Mouse (Mus musculus): ENCODE data around the gene Slc45a3. TPM values are rescaled to one million over a fixed set of nuclear protein-coding genes. Genes with fewer than 3 reads are reported as not detected.

The Slc45a3 gene
- total RNA-seq, 2 experiments from 2014 or later, result 0.41 to 0.64 TPM

DNA sequence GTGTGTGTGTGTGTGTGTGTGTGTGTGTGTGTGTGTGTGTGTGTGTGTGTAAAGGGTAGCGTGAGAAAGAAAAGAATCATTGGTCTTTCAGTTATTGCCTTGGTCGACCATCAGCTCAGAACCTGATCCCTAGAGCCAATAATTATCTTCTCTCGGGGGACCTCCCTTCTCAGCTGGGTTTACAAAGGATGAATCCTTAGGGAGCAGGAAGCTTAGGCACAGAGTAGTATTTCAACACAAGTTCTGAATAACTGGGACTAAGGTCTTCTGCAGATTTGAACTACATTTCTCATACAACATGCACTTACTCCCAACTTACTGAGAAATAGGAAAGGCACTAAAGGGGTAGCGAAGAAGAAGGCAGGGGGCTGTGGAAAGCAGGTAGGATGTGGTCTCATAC is 26.7 kb downstream of the Slc45a3 start:
- no peak overlapping the region for H3K4me3 ChIP-seq
- no peak for DNase-seq (ENCODE audit: low spot score in 2 of 2)
- no peak for TF ChIP-seq CTCF (conservative IDR thresholded peaks at IDR 0.05)
- H3K27ac ChIP-seq, result no peak overlapping the region

DNA sequence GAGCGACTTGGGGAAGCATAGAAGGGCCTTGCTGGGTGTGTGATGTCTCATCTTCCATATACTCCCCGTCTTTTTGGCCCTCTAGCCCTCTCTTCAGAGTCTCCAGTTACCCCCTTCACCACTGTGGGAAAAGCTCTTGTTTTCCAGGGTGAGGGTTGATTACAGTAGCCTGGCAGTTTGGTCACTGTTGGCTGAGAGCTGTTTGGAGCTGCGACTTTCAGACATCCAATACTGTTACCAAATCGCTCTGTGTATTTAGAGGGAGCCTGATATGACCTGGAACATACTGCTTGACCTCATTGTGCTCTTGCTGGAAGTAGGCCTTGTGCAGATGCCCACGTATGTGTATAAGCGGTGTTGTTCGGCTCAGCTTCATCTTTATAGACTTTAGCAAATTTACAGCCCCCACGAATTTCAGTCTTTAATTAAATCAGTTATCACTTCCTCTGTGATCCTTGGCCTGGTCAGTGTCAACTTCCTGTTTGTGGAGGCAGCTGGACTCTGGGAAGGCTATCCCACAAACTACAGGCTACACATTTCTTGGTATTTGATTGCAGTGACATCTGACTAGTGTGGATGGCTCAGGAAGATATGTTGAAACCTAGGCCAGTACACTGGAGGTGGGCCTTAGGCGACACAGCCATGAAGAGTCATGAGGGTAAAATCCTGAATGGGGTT is 27.5 kb downstream of the Slc45a3 start:
- no peak for TF ChIP-seq CTCF (conservative IDR thresholded peaks at IDR 0.05)
- Histone ChIP-seq H3K4me3 (no peak overlapping the region), H3K27ac (no peak overlapping the region)
- DNase-seq (ENCODE audit: low spot score in 2 of 2), result no peak

DNA sequence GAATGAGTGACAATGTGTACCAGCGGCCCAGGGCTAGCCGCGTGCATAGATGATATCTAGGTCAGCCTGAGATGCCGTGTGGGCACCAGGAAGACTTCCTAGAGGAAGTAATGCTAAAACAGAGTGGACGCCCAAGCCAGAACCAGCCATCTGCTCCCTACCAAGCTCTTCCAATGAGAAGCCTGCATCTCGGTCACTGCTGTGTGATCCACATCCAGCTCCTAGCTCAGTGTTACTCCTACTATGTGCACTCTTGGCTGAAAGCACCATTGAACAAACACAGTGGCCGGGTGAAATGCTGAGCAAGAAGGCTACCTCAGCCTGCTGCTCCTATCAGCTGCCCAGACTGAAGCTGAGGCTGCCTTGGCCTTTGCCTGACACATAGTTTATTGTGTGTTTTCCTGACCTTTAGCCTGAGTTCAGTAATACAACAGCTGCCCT is 29.8 kb downstream of the Slc45a3 start:
- no peak overlapping the region for H3K4me3 ChIP-seq

DNA sequence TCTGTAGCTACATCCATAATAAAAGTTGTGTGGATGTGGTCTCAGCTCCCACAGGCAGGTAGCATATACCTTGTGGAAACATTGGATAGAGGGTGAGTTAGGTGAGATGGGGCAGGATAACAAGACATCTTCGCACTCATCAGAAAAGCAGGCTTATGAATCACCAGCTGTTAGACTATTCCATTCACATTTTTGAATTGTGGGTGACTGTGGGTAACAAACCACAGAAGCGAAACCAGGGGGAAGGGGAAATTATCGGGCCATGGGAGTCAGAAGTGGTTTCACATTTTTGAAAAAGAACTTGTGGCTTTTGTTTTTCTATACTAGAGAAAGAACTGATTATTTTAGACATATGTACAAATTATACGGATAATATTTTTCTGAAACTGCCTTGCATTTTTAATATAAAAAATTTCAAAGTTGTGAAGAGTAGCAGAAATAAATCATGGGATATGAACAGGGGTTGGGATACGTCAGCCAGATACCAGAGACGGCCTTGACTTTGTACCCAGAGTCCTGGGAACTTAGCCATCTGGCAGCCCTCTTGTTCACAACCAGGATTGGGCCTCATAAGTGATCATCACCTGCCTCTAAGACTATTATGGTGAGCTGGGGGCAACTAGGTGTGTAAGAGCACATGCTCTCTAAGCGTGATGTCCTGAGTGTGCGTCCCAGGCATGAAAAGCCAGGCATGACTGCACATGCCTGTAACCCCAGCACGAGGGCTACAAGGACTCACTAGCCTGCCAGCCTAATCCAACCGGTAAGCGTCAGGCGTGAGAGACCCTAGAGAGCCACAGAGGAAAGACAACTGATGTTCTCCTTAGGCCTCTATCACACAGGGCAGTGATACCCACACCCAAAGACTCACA is 30.6 kb downstream of the Slc45a3 start:
- DNase-seq (ENCODE audit: low spot score in 2 of 2), result no peak
- no peak for TF ChIP-seq CTCF (conservative IDR thresholded peaks at IDR 0.05)
- H3K27ac ChIP-seq, result no peak overlapping the region
- H3K4me3 ChIP-seq, result no peak overlapping the region

More for the DNA sequence above, 29.8 kb downstream of the Slc45a3 start:
- no peak for DNase-seq (ENCODE audit: low spot score in 2 of 2)
- no peak overlapping the region for H3K27ac ChIP-seq
- TF ChIP-seq CTCF (conservative IDR thresholded peaks at IDR 0.05), result no peak

DNA sequence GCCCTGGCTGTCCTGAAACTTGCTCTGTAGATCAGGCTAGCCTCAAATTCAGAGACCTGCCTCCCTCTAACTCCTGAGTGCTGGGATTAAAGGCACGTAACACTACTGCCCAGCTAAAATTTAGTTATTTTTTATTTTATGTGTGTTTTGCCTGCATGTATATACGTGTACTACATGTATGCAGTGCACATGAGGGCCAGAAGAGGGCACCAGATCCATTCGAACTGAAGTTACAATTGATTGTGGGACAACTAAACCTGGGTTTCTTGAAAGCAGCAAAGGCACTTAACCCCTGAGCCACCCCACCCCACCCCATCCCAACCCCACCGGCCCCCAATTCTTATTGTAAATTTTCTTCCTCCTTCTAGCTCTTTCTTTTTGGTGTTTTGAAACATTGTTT is 32.3 kb downstream of the Slc45a3 start:
- peak; percentile 89 for TF ChIP-seq CTCF (conservative IDR thresholded peaks at IDR 0.05)
- Histone ChIP-seq H3K27ac (no peak overlapping the region), H3K4me3 (no peak overlapping the region)
- DNase-seq (ENCODE audit: low spot score in 2 of 2), result peak in 1 of 2 experiments; percentile 64

DNA sequence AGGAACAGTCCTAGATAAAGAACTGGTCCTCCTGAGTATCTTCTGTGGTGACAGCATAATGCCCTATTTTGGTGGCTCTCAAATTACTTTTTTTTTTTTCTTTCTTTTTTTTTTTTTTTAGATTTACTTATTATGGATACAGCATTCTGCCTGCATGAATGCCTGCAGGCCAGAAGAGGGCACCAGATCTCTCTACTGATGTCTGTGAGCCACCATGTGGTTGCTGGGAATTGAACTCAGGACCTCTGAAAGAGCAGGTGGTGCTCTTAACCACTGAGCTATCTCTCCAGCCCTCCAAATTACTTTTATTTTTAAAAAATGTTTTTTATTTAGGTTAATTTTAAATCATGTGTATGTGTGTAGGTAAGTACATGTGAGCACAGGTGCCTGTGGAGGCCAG is 37.7 kb downstream of the Slc45a3 start:
- no peak overlapping the region for H3K4me3 ChIP-seq
- H3K27ac ChIP-seq, result no peak overlapping the region
- peak; percentile 73 for TF ChIP-seq CTCF (conservative IDR thresholded peaks at IDR 0.05)
- DNase-seq (ENCODE audit: low spot score in 2 of 2), result no peak

DNA sequence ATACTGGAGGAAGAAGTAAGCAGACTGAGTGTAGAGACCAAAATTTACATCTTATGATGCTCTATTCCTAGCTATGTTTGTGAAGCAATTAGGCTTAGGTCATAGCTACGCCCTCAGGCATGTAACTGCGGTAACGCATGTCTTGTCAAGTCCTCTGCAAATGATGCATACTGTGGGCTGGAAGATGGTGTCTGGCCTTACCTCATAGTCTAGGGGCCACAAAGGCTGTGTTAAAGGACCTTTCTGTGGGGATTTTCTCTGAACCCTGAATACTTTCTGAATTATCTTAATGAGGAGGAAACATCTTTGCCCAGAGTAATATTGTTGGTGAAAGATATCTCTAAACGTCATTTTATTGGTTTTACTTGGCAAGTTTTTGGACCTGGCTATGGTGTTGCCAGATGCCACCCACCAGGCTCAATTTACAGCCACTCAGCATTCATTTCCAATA is 39.1 kb downstream of the Slc45a3 start:
- H3K27ac ChIP-seq, result no peak overlapping the region
- H3K4me3 ChIP-seq, result no peak overlapping the region
- no peak for DNase-seq (ENCODE audit: low spot score in 2 of 2)
- TF ChIP-seq CTCF (conservative IDR thresholded peaks at IDR 0.05), result no peak

DNA sequence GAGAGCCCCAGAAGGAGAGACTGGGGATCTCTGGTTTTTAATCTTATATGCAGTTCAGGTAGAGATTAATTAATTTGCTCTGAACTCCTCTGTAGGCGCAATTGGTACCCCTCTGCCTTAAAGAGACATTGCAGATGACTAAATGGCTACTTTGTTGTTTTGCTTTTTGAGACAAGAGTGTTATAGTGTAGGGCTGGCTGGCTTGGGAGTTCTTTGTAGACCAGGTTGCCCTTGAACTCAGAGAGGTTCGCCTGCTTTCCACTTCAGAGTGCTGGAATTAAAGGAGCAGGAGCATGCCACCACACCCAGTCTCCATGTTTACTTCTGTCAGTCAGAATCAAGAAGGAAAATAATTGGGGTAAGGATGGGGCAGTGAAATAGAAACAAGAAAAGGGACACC is 40.3 kb downstream of the Slc45a3 start:
- DNase-seq (ENCODE audit: low spot score in 2 of 2), result no peak
- Histone ChIP-seq H3K4me3 (no peak overlapping the region), H3K27ac (no peak overlapping the region)
- no peak for TF ChIP-seq CTCF (conservative IDR thresholded peaks at IDR 0.05)

DNA sequence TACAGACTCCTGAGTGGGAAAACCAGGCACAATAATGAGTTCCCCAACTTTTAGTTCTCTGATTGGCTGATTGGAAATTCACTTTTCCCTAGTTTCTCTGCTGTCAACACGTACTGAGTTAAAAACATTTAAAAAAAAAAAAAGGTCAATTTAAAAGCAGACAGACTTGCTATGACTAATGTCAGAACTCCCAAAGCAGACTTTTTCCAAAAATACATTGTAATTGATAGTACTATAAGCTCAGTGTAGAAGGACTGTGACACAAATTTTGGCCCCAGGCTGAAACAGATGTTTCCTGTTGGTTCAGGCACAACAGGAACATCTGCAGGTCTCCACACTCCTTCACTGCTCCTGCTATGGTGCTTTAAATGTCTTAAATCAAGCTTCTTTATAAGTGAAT is 41.0 kb downstream of the Slc45a3 start:
- H3K4me3 ChIP-seq, result no peak overlapping the region
- no peak for TF ChIP-seq CTCF (conservative IDR thresholded peaks at IDR 0.05)
- no peak for DNase-seq (ENCODE audit: low spot score in 2 of 2)
- no peak overlapping the region for H3K27ac ChIP-seq

DNA sequence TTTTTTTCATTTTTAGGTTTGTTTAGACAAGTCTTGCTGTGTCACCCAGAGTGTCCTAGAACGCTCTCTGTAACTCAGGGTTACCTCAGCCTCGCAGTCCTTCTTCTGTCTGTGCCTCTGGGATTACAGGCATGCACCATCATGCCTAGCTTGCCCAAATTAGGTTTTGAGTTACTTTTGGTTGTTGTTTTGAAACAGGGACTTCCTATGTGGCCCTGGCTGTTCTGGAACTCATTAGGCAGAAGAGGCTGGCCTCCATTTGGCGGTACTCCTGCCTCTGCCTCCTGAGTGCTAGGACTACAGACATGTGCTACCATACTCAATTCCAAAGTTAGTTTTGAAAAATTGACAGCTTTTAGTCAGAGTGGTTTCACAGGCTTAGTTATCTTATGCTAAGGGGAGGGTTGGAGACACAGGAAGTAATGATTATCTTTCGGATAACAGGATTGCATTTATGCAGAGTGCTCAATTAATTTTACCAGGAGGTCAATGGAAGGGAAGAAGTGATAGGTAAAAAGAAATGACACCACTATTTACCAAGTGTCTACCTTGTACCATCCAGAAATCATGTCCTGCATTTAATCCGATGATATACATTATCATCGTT is 41.9 kb downstream of the Slc45a3 start:
- no peak for TF ChIP-seq CTCF (conservative IDR thresholded peaks at IDR 0.05)
- no peak for DNase-seq (ENCODE audit: low spot score in 2 of 2)
- Histone ChIP-seq H3K27ac (no peak overlapping the region), H3K4me3 (no peak overlapping the region)

DNA sequence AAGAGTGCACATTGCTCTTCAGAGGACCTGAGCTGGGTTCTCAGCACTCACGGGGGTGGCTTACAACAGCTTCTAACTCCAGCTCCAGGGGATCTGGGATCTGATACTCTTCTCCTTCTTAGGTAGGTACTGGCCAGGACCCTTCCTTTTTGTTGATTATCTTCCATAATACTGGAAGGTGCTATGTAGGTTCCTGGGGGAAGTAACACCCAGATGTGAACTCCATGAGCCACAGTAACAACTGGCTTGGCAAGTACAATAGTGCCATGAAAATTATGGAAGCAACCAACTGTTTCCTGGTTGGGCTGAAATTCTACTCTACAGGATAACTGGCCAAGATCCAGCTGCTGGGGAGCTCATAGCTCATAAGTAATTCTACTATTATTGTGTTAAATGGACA is 42.7 kb downstream of the Slc45a3 start:
- Histone ChIP-seq H3K4me3 (no peak overlapping the region), H3K27ac (no peak overlapping the region)
- no peak for DNase-seq (ENCODE audit: low spot score in 2 of 2)
- TF ChIP-seq CTCF (conservative IDR thresholded peaks at IDR 0.05), result no peak

DNA sequence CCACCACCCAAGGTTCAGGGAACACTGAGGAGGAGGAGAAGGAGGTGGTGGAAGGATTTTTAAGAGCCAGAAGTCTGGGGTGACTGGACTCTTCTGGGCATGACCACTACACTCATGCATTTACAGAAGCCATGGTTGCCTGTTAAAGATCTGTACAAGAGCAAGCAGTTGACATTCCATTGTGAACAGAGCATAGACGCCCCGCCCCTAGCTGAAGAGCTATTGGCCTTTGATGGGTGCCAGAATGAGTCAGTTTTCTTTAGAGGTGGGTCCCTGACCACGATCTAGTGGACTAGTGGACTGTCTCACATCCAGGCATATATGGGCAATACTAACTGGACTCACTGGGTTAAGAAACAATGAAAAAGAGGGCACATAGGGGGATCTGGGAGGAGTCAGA is 43.3 kb downstream of the Slc45a3 start:
- H3K27ac ChIP-seq, result no peak overlapping the region
- H3K4me3 ChIP-seq, result no peak overlapping the region
- TF ChIP-seq CTCF (conservative IDR thresholded peaks at IDR 0.05), result no peak
- DNase-seq (ENCODE audit: low spot score in 2 of 2), result no peak

DNA sequence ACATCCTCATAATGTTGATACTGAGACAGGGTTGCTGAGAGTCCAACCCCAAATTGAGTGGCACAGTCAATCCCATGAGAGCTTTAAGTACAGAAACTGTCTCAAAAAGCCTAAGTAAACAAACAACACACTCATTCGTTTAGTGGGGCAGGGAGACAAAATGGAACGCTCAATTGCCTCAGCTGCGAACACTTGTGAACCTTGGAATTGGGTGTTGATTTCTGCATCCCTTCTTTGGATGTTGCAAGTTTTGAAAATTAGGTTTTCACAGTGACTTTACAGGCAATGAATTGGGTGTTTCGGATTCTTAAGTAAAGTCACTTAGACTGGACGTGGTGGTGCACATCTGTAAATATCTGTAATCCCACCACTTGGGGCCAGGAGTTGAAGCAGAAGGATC is 44.0 kb downstream of the Slc45a3 start:
- peak overlapping the region; percentile 94 for H3K4me3 ChIP-seq
- DNase-seq (ENCODE audit: low spot score in 2 of 2), result no peak
- 0 out of 2 replicates have a peak, but pooled peaks have one; percentile 12 for TF ChIP-seq CTCF (conservative IDR thresholded peaks at IDR 0.05)
- peak overlapping the region; percentile 94 for H3K27ac ChIP-seq
